Mouse (Mus musculus) lung, embryonic 16.5 days (tissue): Measurements from ENCODE around the gene Olfr1329. TPM values are rescaled to one million over a fixed set of nuclear protein-coding genes. Genes with fewer than 3 reads are reported as not detected.
"Not testable (repeated sequence)": the region's sequence is repeated elsewhere in the genome, so short reads cannot be mapped to it uniquely, and the experiment has no call there.

Experiments
- ATAC-seq: fragments of 200-750 bp; cut with Nextera tagmentation; 2 replicates; pipeline ENCODE4 v1.8.0; 2017; ENCODE audit warnings: low read depth, mild to moderate bottlenecking, moderate library complexity
- H3K27ac ChIP-seq: fragments of 300-500 bp; sonication (generic); 2 replicates; pipeline ENCODE4 v1.5.1; 2014; ENCODE audit warnings: mild to moderate bottlenecking, control low read depth, low read length
- H3K27me3 ChIP-seq: fragments of 300-500 bp; sonication (generic); 2 replicates; pipeline ENCODE4 v1.6.1; 2014; ENCODE audit warnings: low read depth, low read length, mixed read lengths; ENCODE audit not compliant: control insufficient read depth, insufficient read depth
- H3K36me3 ChIP-seq: fragments of 300-500 bp; sonication (generic); 2 replicates; pipeline ENCODE4 v1.6.1; 2014; ENCODE audit warnings: low read length; ENCODE audit not compliant: control insufficient read depth, insufficient read depth
- H3K4me1 ChIP-seq: fragments of 300-500 bp; sonication (generic); replicated peaks from 2 replicates; pipeline ENCODE4 v1.6.1; 2014; ENCODE audit warnings: low read length, mixed read lengths; ENCODE audit not compliant: control insufficient read depth, insufficient read depth
- H3K4me2 ChIP-seq: fragments of 300-500 bp; sonication (generic); 2 replicates; pipeline ENCODE4 v1.6.1; 2014; ENCODE audit warnings: low read depth, low read length, control low read depth
- H3K4me3 ChIP-seq: fragments of 300-500 bp; sonication (generic); 2 replicates; pipeline ENCODE4 v1.5.1; 2014; ENCODE audit warnings: mild to moderate bottlenecking, low read length, control low read depth
- H3K9ac ChIP-seq: fragments of 300-500 bp; sonication (generic); 2 replicates; pipeline ENCODE4 v1.6.1; 2014; ENCODE audit warnings: low read length, control low read depth
- H3K9me3 ChIP-seq: fragments of 300-500 bp; sonication (generic); 2 replicates; pipeline ENCODE4 v1.6.1; 2016; ENCODE audit warnings: low read length; ENCODE audit not compliant: control insufficient read depth
- WGBS: fragments of 180-500 bp; shearing (Covaris S2); extraction: QIAGEN DNeasy Blood & Tissue Kit; methylation state at CpG from one replicate; pipeline ENCODE4 v1.1.7; 2014; 5-methylcytosine and 5-hydroxymethylcytosine counted together
- polyA plus RNA-seq: library from polyadenylated mRNA; unstranded; fragments of >200 nt; fragmentation: Nextera tagmentation; extraction: Ambion mirVana; gene quantifications from 2 replicates; pipeline ENCODE4 v1.2.1, GENCODE M21; 2015

The Olfr1329 gene
- polyA plus RNA-seq: not detected in 2 replicates

DNA sequence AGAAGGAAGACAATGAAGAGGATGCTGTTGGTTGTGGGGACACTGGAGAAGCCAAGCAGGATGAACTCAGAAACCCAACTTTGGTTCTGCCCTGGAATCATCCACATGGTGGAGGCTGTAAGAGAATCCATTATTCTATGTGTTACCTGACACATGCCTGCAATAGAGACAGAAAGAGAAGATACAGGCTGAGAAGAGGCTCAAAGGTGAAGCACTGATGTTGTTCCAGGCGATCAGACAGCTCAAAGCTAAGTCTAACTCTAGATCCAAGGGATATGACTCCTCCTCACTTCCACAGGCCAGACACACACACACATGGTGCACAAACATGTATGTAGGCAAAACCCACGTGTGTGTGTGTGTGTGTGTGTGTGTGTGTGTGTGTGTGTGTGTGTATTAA lies at the start of gene Olfr1329:
Olfr1329 (minus strand) TSS at position 101 of the 400 bp plus-strand sequence.
- H3K36me3 ChIP-seq, ATAC-seq, H3K27me3 ChIP-seq, H3K9ac ChIP-seq, H3K4me3 ChIP-seq, H3K27ac ChIP-seq, H3K4me1 ChIP-seq, H3K9me3 ChIP-seq, H3K4me2 ChIP-seq: not testable (repeated sequence)
- WGBS: 51% methylated on average over 2 of the region's 2 CpGs

DNA sequence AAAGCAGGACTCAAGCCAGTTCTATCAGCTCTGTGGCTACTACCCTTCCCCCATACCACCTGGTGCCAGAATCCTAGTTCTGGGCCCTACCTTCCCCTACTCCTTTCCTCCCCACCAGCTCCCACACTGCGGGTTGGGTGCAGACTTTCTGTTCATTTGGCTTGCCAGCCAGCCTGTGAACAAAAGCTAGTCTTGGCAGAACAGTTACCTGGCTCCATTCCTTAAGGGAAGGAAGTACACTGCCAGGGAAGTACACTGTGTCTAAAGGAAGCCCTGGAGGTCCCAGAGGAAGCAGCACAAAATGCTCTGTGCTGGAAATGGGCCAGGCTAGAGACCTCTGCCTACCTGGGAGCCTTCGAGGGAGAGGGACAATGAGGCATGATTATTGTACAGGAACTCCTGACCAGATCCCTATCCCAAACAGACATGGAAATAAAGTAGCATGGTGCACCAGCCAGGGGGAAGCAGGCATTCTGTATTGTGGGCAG lies 43.9 kb upstream of the Olfr1329 start, which contains the start of gene Lao1:
Lao1 (plus strand) TSS at position 438 of the 488 bp plus-strand sequence.
- H3K9ac ChIP-seq: no peak within 1 kb of the TSS
- H3K27me3 ChIP-seq: no peaks in the 10 kb centered on the region
- no peak within 1 kb of the TSS for H3K4me3 ChIP-seq
- no peaks in the 10 kb centered on the region for H3K36me3 ChIP-seq
- WGBS: 67% methylated on average over 2 of the region's 2 CpGs
- no peak within 1 kb of the TSS for H3K4me2 ChIP-seq
- no peak within 1 kb of the TSS for H3K27ac ChIP-seq
- H3K4me1 ChIP-seq: no peaks in the 10 kb centered on the region
- no peaks in the 10 kb centered on the region for H3K9me3 ChIP-seq
- no peak for ATAC-seq

DNA sequence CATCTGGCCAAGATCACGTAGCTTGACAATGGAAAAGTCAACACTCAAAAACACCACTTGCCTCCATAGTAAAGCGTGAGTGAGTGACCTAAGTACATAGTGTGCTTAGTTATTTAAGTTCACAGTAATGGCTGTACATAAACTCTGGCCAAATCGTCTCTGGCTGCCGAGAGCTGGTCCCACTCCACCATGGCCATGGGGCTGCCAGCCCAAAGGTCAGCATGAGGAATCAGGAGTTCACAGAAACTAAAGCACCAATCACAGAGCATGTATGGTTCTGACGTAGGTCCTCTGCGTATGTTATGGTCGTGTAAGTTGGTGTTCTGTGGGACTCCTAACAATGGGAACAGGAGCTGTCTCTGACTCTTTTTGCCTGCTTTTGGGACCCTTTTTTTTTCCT lies 41.5 kb upstream of the Olfr1329 start:
- H3K9me3 ChIP-seq: no peaks in the 10 kb centered on the region
- no peak overlapping the region for H3K4me2 ChIP-seq
- H3K36me3 ChIP-seq: no peaks in the 10 kb centered on the region
- no peak overlapping the region for H3K9ac ChIP-seq
- ATAC-seq: no peak
- no peaks in the 10 kb centered on the region for H3K4me1 ChIP-seq
- WGBS: 69% methylated on average over 7 of the region's 7 CpGs
- no peaks in the 10 kb centered on the region for H3K27me3 ChIP-seq
- H3K4me3 ChIP-seq: no peak overlapping the region
- H3K27ac ChIP-seq: no peak overlapping the region

- no peaks in the 10 kb centered on the region for H3K36me3 ChIP-seq
- no peak within 1 kb of the TSS for H3K4me3 ChIP-seq
- ATAC-seq: no peak
- no peak within 1 kb of the TSS for H3K4me2 ChIP-seq
- no peak within 1 kb of the TSS for H3K27ac ChIP-seq
- 73% methylated on average over 2 of the region's 2 CpGs for WGBS
- no peaks in the 10 kb centered on the region for H3K27me3 ChIP-seq
- H3K9ac ChIP-seq: no peak within 1 kb of the TSS
- H3K4me1 ChIP-seq: no peaks in the 10 kb centered on the region
- H3K9me3 ChIP-seq: no peaks in the 10 kb centered on the region
Measured at GRCm38 (mm10) chr4:118938512-118938911, 21.2 kb upstream of the Olfr1329 start, which contains the start of gene Olfr1328. TSS of gene Olfr1328 (minus strand) at chr4:118938612.

GRCm38 (mm10) chr4:118931326-118931725 lies 14.1 kb upstream of the Olfr1329 start:
- H3K36me3 ChIP-seq, H3K27ac ChIP-seq, ATAC-seq, H3K9ac ChIP-seq, H3K4me2 ChIP-seq, H3K4me1 ChIP-seq, H3K27me3 ChIP-seq, H3K9me3 ChIP-seq, H3K4me3 ChIP-seq: not testable (repeated sequence)
- 85% methylated on average over 3 of the region's 3 CpGs for WGBS

DNA sequence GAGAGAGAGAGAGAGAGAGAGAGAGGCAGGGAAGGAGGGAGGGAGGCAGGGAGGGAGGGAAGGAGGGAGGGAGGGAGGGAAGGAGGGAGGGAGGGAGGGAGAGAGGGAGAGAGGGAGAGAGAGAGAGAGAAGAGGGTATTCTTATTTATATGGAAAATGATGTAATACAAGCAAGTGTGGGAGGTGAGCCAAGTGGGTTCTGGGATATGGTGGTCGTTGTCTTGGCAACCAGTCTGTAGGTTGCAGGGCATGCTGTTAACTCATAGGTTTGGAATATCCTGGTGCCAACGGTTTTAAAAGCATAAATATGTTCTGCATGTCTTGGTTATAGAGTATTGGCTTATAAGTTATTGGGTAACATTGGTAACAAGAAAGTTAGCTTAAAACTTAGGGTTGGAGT lies 15.3 kb downstream of the Olfr1329 start:
- Histone ChIP-seq H3K4me3 (no peak overlapping the region), H3K36me3 (no peaks in the 10 kb centered on the region), H3K4me2 (no peak overlapping the region), H3K9me3 (no peaks in the 10 kb centered on the region), H3K9ac (no peak overlapping the region), H3K27me3 (no peaks in the 10 kb centered on the region), H3K27ac (no peak overlapping the region), H3K4me1 (no peaks in the 10 kb centered on the region)
- WGBS: 55% methylated on average over 2 of the region's 2 CpGs
- no peak for ATAC-seq

DNA sequence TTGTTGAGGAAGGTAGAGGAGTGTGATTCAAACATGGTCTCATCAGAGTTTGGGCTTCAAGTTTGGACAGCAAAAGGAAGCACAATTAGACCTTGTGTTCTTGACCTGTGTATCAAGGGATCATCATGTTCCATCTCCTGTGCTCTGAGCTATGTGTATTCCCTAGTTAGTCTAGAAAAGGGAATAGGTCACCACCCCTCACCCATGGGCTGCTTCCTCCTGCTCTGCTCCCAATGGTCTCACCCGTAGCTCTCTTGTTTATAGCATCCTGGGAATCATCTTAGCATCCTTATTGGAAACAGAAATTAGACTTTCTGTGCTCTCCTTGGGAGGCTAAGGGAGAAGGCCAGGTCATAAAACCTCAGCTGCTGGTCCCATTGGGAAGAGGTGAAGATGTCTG lies 29.0 kb downstream of the Olfr1329 start, which contains the start of gene Olfr1330:
Olfr1330 (plus strand) TSS at position 301 of the 400 bp plus-strand sequence.
- ATAC-seq: no peak
- Histone ChIP-seq H3K9me3 (no peaks in the 10 kb centered on the region), H3K4me2 (no peak within 1 kb of the TSS), H3K27me3 (no peaks in the 10 kb centered on the region), H3K27ac (no peak within 1 kb of the TSS), H3K9ac (no peak within 1 kb of the TSS), H3K4me3 (no peak within 1 kb of the TSS), H3K4me1 (no peaks in the 10 kb centered on the region), H3K36me3 (no peaks in the 10 kb centered on the region)
- WGBS: 67% methylated on average over 1 of the region's 1 CpGs

- Histone ChIP-seq H3K36me3 (no peaks in the 10 kb centered on the region), H3K4me2 (no peak overlapping the region), H3K27ac (no peak overlapping the region), H3K4me3 (no peak overlapping the region), H3K9ac (no peak overlapping the region), H3K9me3 (no peaks in the 10 kb centered on the region), H3K27me3 (no peaks in the 10 kb centered on the region), H3K4me1 (no peaks in the 10 kb centered on the region)
- no peak for ATAC-seq
Measured at GRCm38 (mm10) chr4:118867566-118867965, 49.7 kb downstream of the Olfr1329 start.
